Mouse (Mus musculus): ENCODE measurements at regions not wholly inside any gene's neighbourhood (a gene's known extent, or its start where the extent isn't known, plus 50 kb on each side); places are given as distances from the start of the nearest gene placed in this dataset.

GRCm38 (mm10) chr8:76437951-76438350 lies 461.3 kb upstream of the Nr3c2 start:
- Histone ChIP-seq H3K4me1 (ENCODE audit: control insufficient read depth, insufficient read depth, low read length) (no peaks in the 10 kb centered on the region), H3K4me3 (ENCODE audit: control insufficient read depth, low read depth, low read length) (no peak overlapping the region), H3K36me3 (ENCODE audit: control insufficient read depth, insufficient read depth, low read length) (no peaks in the 10 kb centered on the region), H3K27ac (ENCODE audit: control insufficient read depth, insufficient read depth, low read depth, low read length) (no peak overlapping the region), H3K27me3 (ENCODE audit: control insufficient read depth, insufficient read depth, low read length) (no peaks in the 10 kb centered on the region)
- TF ChIP-seq CTCF (IDR thresholded peaks at IDR 0.05; ENCODE audit: control insufficient read depth, insufficient read depth, insufficient replicate concordance, low read depth, low read length): no peak
- TF ChIP-seq POLR2A (IDR thresholded peaks at IDR 0.05; ENCODE audit: control insufficient read depth, low read depth, low read length): no peak

- TF ChIP-seq POLR2A (IDR thresholded peaks at IDR 0.05; ENCODE audit: control insufficient read depth, low read depth, low read length): no peak
- TF ChIP-seq CTCF (IDR thresholded peaks at IDR 0.05; ENCODE audit: control insufficient read depth, insufficient read depth, insufficient replicate concordance, low read depth, low read length): no peak
- Histone ChIP-seq H3K4me3 (ENCODE audit: control insufficient read depth, low read depth, low read length) (no peak overlapping the region), H3K27me3 (ENCODE audit: control insufficient read depth, insufficient read depth, low read length) (no peaks in the 10 kb centered on the region), H3K36me3 (ENCODE audit: control insufficient read depth, insufficient read depth, low read length) (no peaks in the 10 kb centered on the region), H3K27ac (ENCODE audit: control insufficient read depth, insufficient read depth, low read depth, low read length) (no peak overlapping the region), H3K4me1 (ENCODE audit: control insufficient read depth, insufficient read depth, low read length) (no peaks in the 10 kb centered on the region)
Observed at GRCm38 (mm10) chr8:76474464-76475208, 424.6 kb upstream of the Nr3c2 start.

- TF ChIP-seq POLR2A (IDR thresholded peaks at IDR 0.05; ENCODE audit: control insufficient read depth, low read depth, low read length): no peak
- TF ChIP-seq CTCF (IDR thresholded peaks at IDR 0.05; ENCODE audit: control insufficient read depth, insufficient read depth, insufficient replicate concordance, low read depth, low read length): no peak
- Histone ChIP-seq H3K4me3 (ENCODE audit: control insufficient read depth, low read depth, low read length) (no peak overlapping the region), H3K27ac (ENCODE audit: control insufficient read depth, insufficient read depth, low read depth, low read length) (no peak overlapping the region), H3K36me3 (ENCODE audit: control insufficient read depth, insufficient read depth, low read length) (no peaks in the 10 kb centered on the region), H3K4me1 (ENCODE audit: control insufficient read depth, insufficient read depth, low read length) (no peaks in the 10 kb centered on the region), H3K27me3 (ENCODE audit: control insufficient read depth, insufficient read depth, low read length) (no peaks in the 10 kb centered on the region)
Observed at GRCm38 (mm10) chr8:76478966-76479365, 420.3 kb upstream of the Nr3c2 start.

- TF ChIP-seq POLR2A (IDR thresholded peaks at IDR 0.05; ENCODE audit: control insufficient read depth, low read depth, low read length) (no peak), CTCF (IDR thresholded peaks at IDR 0.05; ENCODE audit: control insufficient read depth, insufficient read depth, insufficient replicate concordance, low read depth, low read length) (no peak)
- Histone ChIP-seq H3K4me1 (ENCODE audit: control insufficient read depth, insufficient read depth, low read length) (no peaks in the 10 kb centered on the region), H3K36me3 (ENCODE audit: control insufficient read depth, insufficient read depth, low read length) (no peaks in the 10 kb centered on the region), H3K4me3 (ENCODE audit: control insufficient read depth, low read depth, low read length) (no peak overlapping the region), H3K27me3 (ENCODE audit: control insufficient read depth, insufficient read depth, low read length) (no peaks in the 10 kb centered on the region), H3K27ac (ENCODE audit: control insufficient read depth, insufficient read depth, low read depth, low read length) (no peak overlapping the region)
Observed at GRCm38 (mm10) chr8:76503621-76504020, 395.6 kb upstream of the Nr3c2 start.

- TF ChIP-seq POLR2A (IDR thresholded peaks at IDR 0.05; ENCODE audit: control insufficient read depth, low read depth, low read length) (no peak), CTCF (IDR thresholded peaks at IDR 0.05; ENCODE audit: control insufficient read depth, insufficient read depth, insufficient replicate concordance, low read depth, low read length) (no peak)
- no peak overlapping the region for H3K27ac ChIP-seq (ENCODE audit: control insufficient read depth, insufficient read depth, low read depth, low read length)
- H3K36me3 ChIP-seq (ENCODE audit: control insufficient read depth, insufficient read depth, low read length): no peaks in the 10 kb centered on the region
- H3K27me3 ChIP-seq (ENCODE audit: control insufficient read depth, insufficient read depth, low read length): no peaks in the 10 kb centered on the region
- no peaks in the 10 kb centered on the region for H3K4me1 ChIP-seq (ENCODE audit: control insufficient read depth, insufficient read depth, low read length)
- H3K4me3 ChIP-seq (ENCODE audit: control insufficient read depth, low read depth, low read length): no peak overlapping the region
Observed at GRCm38 (mm10) chr8:76507247-76507646, 392.0 kb upstream of the Nr3c2 start.

- Histone ChIP-seq H3K4me1 (ENCODE audit: control insufficient read depth, insufficient read depth, low read length) (no peaks in the 10 kb centered on the region), H3K27me3 (ENCODE audit: control insufficient read depth, insufficient read depth, low read length) (no peaks in the 10 kb centered on the region), H3K4me3 (ENCODE audit: control insufficient read depth, low read depth, low read length) (no peak overlapping the region), H3K36me3 (ENCODE audit: control insufficient read depth, insufficient read depth, low read length) (no peaks in the 10 kb centered on the region), H3K27ac (ENCODE audit: control insufficient read depth, insufficient read depth, low read depth, low read length) (no peak overlapping the region)
- TF ChIP-seq CTCF (IDR thresholded peaks at IDR 0.05; ENCODE audit: control insufficient read depth, insufficient read depth, insufficient replicate concordance, low read depth, low read length): no peak
- TF ChIP-seq POLR2A (IDR thresholded peaks at IDR 0.05; ENCODE audit: control insufficient read depth, low read depth, low read length): no peak
Observed at GRCm38 (mm10) chr8:76509201-76509600, 390.0 kb upstream of the Nr3c2 start.

- Histone ChIP-seq H3K4me3 (ENCODE audit: control insufficient read depth, low read depth, low read length) (no peak overlapping the region), H3K36me3 (ENCODE audit: control insufficient read depth, insufficient read depth, low read length) (no peaks in the 10 kb centered on the region), H3K4me1 (ENCODE audit: control insufficient read depth, insufficient read depth, low read length) (no peaks in the 10 kb centered on the region), H3K27me3 (ENCODE audit: control insufficient read depth, insufficient read depth, low read length) (no peaks in the 10 kb centered on the region), H3K27ac (ENCODE audit: control insufficient read depth, insufficient read depth, low read depth, low read length) (no peak overlapping the region)
- TF ChIP-seq CTCF (IDR thresholded peaks at IDR 0.05; ENCODE audit: control insufficient read depth, insufficient read depth, insufficient replicate concordance, low read depth, low read length): no peak
- no peak for TF ChIP-seq POLR2A (IDR thresholded peaks at IDR 0.05; ENCODE audit: control insufficient read depth, low read depth, low read length)
Observed at GRCm38 (mm10) chr8:76514132-76514531, 385.1 kb upstream of the Nr3c2 start.
